Mouse (Mus musculus) cerebellum, adult 8-10 months (tissue): ENCODE results near the gene Frs2.
"Not testable (repeated sequence)": the region's sequence is repeated elsewhere in the genome, so short reads cannot be mapped to it uniquely, and the experiment has no call there.

Experiments used
- DNase-seq: peaks from one replicate; pipeline ENCODE4 v3.0.0; 2022

Frs2 gene

GRCm38 (mm10) chr10:117146421-117146820 lies 1.9 kb downstream of the Frs2 start:
- no peak for DNase-seq

DNA sequence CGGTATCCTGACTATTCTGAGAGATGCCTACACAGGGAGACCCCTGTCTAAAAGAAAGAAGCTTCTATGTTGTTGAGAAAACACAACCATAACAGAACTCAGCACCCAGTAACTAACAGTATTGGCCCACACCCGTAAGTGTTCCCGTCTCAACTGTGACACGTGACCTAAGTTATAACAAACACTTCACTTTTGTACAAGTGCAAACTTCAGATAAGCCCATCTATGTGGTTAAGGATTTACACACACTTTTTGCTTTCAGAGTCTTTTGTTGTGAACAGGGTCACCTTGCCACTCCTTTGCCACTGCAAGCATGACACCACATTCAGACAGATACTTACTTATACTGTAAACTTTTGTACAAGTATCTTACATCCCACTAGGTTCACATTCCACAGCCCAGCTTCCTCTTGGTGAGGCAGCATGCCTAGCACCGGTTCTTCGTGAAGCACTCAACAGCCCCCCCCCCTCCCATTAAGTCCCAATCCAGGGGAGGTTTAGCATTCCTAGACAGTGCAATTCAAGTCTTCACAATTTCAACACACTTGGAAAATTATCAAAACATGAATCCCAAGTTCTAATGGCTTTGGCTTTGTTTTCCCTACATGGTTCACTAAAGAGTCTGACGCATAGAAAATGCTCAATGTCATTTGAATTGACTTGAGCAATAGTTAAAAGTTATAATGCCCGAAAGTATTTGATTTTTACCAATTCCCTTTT lies 2.6 kb downstream of the Frs2 start:
- no peak for DNase-seq

DNA sequence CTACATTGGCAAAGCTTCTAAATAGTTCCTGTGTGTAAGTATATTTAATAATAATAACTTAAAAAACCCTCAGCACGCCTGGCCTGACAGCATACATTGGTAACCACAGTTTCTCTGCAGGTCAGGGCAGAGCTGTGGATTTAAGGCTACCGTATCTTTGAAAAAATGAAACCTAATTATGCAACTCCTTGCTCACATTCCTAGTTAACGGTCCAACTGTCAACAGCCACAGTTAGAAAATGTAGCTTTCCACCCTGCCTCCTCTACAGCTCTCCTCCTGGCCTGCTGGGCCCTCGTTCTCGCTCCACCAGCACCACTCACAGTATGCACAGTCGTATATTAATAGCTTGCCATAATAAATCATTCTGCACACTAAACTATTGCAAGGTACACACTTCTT lies 3.7 kb downstream of the Frs2 start:
- DNase-seq = no peak

DNA sequence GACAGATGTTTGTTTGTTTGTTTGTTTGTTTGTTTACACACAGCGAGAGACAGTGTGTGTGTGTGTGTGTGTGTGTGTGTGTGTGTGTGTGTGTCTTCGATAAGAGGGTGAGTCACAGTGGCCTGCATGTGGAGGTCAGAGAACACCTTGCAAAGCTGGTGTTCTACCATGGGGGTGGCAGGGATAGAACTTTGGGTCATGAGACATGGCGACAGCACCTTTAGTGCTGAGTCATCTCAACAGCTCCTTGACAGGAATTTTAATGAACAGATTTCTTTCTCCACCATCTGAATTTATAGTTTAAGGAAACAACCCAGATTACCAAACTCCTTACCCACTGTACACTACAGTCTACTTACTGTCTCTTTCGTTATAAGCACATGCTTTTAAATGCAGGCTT lies 4.3 kb downstream of the Frs2 start:
- DNase-seq = no peak

GRCm38 (mm10) chr10:117143311-117143710 lies 5.0 kb downstream of the Frs2 start:
- no peak for DNase-seq

- no peak for DNase-seq
Measured at GRCm38 (mm10) chr10:117141939-117142552, 6.3 kb downstream of the Frs2 start.

DNA sequence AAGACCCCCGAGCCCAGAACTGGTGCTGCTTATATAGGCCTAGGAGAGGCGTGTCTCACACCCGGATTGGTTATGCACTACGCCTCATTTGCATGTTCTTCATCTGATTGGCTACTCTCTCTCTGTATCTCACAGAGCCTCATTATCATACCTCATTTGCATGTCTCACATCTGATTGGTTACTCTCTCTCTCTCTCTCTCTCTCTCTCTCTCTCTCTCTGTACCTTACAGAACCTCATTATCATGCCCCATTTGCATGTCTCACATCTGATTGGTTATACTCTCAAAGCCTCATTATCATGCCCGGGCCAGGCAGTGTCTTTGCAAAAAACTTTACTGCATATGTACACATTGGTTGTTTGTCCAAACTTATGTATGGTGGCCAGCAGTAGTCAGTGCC lies 16.8 kb downstream of the Frs2 start:
- DNase-seq = not testable (repeated sequence)

DNA sequence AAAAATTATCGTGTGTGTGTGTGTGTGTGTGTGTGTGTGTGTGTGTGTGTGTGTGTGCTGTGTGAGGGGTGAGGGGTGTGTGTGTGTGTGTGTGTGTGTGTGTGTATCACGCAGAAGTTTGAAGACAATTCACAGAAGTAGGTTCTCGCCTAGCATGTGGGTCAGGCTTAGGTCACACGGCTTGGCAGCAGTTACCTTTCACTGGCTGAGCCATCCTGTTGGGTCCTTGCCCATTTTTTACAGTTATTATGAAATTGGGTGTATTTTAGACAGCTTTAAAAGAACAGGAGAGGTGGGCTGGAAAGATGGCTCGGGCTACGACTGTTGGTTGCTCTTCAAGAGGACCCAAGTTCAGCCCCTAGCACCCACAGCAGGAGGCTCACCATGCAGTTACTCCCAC lies 18.3 kb downstream of the Frs2 start:
- peak; percentile 32 for DNase-seq

DNA sequence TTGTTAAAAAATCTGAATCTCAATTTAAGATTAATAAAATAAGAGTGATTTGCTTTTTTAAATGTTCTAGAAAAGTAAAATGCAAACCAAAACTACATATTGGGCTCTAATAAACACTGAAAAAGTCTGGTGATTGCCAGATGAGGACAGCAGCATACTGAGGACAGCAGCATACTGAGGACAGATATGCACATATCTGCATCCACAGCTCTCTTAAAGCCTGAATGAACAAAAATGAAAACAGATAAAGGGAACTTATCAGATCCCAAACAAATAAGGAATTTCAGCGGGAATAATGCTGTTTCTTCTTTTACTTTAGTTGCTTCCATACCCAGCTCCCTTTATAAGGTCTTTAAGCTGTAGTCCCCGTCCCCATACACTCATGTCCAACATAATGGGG lies 19.6 kb downstream of the Frs2 start:
- DNase-seq = no peak

DNA sequence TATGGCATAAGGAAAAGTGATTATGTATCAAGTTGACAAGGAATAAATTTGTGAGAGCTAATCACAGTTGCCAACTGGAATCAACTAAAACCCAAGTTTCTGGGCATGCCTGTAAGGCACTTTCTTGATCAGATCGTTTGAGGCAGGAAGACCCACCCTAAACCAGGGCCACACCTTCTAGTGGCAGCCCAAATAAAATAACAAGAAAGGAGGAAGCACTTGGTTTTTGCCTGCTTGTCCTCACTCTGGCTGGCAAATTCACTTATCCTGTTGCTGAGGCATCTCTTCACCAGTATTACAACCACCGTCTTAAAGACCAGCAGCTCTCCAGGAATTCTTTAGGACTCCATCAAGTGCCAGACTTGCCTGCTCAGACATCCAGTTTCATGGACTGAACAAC lies 20.9 kb downstream of the Frs2 start:
- DNase-seq = no peak

DNA sequence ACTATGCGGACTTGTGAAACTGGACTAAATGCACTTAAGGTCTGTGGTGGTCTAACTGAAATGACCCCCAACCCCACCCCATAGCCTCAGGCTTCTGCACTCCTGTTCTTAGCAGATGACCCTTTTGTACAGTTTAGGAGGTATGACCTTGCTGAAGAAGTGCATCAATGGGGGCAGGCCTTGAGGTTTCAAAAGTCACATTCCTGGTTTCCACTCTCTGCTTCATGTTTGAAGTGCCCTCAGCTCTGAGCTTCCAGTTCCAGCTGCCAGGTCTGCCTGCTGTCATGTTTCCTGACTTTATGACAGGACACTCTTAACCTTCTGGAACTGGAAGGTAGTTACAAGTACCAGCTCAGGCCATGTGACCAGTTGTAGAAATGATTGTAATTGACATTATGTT lies 21.6 kb downstream of the Frs2 start:
- no peak for DNase-seq

DNA sequence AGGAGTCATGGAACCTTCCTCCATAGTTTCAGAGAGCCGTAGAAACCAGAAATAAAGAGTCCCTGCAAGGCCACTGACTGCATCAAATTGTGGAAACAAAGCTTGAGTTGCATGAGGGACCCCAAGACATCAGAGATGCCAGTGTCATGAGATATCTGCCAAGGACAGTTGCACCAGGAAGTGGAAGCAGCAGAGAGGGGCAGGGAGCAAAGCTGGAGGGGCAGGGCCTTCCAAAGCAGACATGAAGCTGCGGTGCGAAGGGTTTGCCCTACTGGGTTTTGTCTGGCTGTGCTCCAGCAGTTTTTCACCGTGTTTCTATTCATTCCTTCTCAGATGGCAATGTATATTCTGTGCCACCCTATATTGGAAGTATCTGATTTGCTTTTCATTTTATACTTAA lies 22.1 kb downstream of the Frs2 start:
- no peak for DNase-seq

- DNase-seq = no peak
Measured at GRCm38 (mm10) chr10:117121448-117121847, 26.9 kb downstream of the Frs2 start.

- no peak for DNase-seq
Measured at GRCm38 (mm10) chr10:117120051-117120666, 28.2 kb downstream of the Frs2 start.

GRCm38 (mm10) chr10:117119531-117119930 lies 28.8 kb downstream of the Frs2 start:
- no peak for DNase-seq

- no peak for DNase-seq
Measured at GRCm38 (mm10) chr10:117118421-117118831, 29.9 kb downstream of the Frs2 start.

- DNase-seq = no peak
Measured at GRCm38 (mm10) chr10:117115652-117116051, 32.7 kb downstream of the Frs2 start.

DNA sequence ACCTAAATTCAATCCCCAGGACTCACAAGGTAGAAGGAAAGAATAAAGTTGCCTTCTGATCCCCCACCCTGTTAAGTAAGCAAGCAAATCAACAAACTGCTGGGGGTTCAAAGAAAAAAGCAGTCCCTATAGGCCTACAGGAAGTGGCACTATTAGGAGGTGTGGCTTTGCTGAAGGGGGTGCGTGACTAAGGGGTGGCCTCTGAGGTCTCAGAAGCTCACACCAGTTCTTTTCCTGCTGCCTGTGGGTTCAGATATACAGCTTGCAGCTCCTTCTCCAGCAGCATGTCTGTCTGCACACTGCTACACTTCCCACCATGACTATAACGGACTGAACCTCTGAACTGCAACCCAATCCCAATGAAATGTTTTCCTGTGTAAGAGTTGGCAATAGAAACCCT lies 35.8 kb downstream of the Frs2 start:
- no peak for DNase-seq

GRCm38 (mm10) chr10:117111455-117111854 lies 36.9 kb downstream of the Frs2 start:
- DNase-seq = no peak

DNA sequence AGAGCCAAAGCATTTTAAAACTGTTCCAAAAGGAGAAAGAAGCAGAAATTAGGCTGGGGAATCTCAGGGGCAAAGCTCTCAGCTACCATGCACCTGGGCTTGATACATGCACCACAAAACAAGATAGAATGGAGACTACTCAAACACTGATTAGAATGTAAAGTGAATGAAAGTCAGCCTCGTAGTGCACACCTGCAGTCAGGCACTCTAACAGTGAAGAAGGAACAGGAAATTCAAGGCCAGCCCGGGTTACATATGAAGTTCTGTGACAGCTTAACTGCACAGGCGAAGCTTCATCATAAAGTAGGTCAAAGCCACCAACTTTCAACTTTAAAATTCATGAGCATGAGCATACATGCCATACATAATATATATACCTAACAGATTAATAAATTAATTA lies 38.1 kb downstream of the Frs2 start:
- DNase-seq = no peak

- no peak for DNase-seq
Measured at GRCm38 (mm10) chr10:117106686-117107085, 41.6 kb downstream of the Frs2 start.

DNA sequence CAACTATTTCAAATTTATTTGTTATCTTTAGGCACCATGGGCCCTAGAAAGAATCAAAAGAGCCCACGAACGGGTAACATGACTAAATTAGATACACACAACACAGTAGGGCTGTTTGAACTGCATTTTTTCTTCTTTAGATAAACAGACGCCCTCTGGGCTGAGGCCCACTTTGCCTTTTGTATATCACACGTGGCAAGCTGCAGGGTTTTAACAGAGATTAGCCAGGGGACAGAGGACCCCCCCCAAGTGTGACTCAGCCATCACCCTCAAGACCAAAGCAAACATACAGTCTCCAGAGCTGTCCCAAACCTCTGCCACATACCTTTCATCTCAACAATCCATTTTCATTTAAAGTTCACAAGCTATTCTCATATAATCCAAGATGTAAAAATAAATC lies 42.1 kb downstream of the Frs2 start:
- DNase-seq = no peak

GRCm38 (mm10) chr10:117105015-117105414 lies 43.3 kb downstream of the Frs2 start:
- no peak for DNase-seq

GRCm38 (mm10) chr10:117103854-117104598 lies 44.3 kb downstream of the Frs2 start:
- DNase-seq = no peak
